ENCODE assay signal across 8 mouse cellular contexts in the genomic region with DNA sequence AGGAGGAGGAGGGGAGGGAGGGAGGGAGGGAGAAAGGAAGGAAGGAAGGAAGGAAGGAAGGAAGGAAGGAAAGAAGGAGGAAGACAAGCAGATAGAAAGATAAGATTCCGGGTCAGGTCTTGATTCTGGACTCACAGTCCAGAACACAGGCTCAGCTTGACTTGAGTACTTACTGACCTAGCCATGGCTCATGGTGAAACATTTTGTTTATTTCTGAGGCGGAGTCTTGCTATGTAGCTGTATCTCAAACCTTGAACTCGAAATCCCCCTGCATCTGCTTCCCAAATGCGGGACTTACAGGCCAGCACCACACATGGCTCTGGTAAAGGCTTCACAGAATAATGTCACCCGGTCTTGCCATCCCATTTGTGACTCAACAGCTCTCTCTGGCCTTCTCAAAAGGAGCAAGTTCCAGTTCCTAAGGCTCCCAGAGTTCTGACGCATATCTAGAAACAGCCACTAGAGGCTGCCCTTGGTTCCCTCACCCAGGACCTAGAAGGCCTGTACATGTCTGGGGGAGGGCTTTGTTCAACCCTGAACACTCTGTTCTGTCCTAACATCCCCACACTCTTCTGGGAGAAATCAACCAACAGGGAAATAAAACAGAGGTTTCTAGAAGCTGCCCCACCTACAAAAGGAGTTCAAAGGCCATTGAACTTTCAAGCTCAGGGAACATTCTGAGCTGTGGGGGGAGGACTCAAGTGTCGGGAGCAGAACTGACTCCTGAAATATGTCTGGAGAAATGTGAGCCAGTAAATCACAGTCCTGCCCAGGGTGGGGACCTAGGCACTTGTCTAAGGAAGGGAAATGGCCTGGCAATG. TPM values are rescaled to one million over a fixed set of nuclear protein-coding genes. Genes with fewer than 3 reads are reported as not detected.
DNase-seq lines count a peak whose midpoint lies in the region; ATAC-seq and TF ChIP-seq lines count a peak whose summit lies in the region.
"Had no signal": no experiment of that assay in that cellular context is flagged by ENCODE, and none has a peak within 500 bp of the region (broad histone marks: within the 10 kb centered on the region; RNA-seq: fewer than 3 reads in every experiment).

No protein-coding gene starts in this region.

- WGBS in forebrain, embryonic 11.5 days, result 52% methylated on average over 7 of the region's 7 CpGs

- intact Hi-C loops in heart, postnatal 10 days (cut with DNase I), result loop anchor here (5.0 kb wide), 1 partner anchor 213 kb away; no protein-coding TSS in a partner anchor

- ATAC-seq in forebrain, embryonic 11.5 days (replicated peaks; ENCODE audit: low FRiP score), result peak; percentile 71; the same call in 1 of the 2 replicates

- no peak overlapping the region for H3K4me3 ChIP-seq in forebrain, embryonic 11.5 days (ENCODE audit: low read depth, low read length)
- H3K4me3 ChIP-seq in layer of hippocampus, adult 2 months, result no peak overlapping the region
- H3K4me3 ChIP-seq: megakaryocyte, embryonic 14.5 days had no signal

- no peak overlapping the region for H3K4me2 ChIP-seq in forebrain, embryonic 11.5 days (ENCODE audit: low read depth, low read length, severe bottlenecking)

- no peaks in the 10 kb centered on the region for H3K36me3 ChIP-seq in forebrain, embryonic 11.5 days (ENCODE audit: control insufficient read depth, insufficient read depth, low read length)

- H3K27me3 ChIP-seq in forebrain, embryonic 11.5 days (ENCODE audit: control insufficient read depth, insufficient read depth, low read length), result no peaks in the 10 kb centered on the region
- H3K27me3 ChIP-seq: megakaryocyte, embryonic 14.5 days had no signal

- no peak overlapping the region for H3K27ac ChIP-seq in forebrain, embryonic 11.5 days (ENCODE audit: low read depth, low read length)
- no peak overlapping the region for H3K27ac ChIP-seq in layer of hippocampus, adult 2 months

- no peaks in the 10 kb centered on the region for H3K4me1 ChIP-seq in forebrain, embryonic 11.5 days (replicated peaks; ENCODE audit: control insufficient read depth, insufficient read depth, low read length)

- H3K9ac ChIP-seq in forebrain, embryonic 11.5 days (ENCODE audit: low read length), result no peak overlapping the region

- no peaks in the 10 kb centered on the region for H3K9me3 ChIP-seq in forebrain, embryonic 11.5 days (ENCODE audit: control insufficient read depth, low read length)

- peak; percentile 89 for TF ChIP-seq CTCF in layer of hippocampus, adult 2 months (conservative IDR thresholded peaks at IDR 0.05)

- DNase-seq in ES-CJ7 (ENCODE audit: low read depth, low spot score), result peak; percentile 63
- peak; percentile 85 to 92 for DNase-seq in adrenal gland, adult (ENCODE audit: inconsistent age in 2 of 2, low spot score in 1 of 2)
- no peak for DNase-seq in forebrain, embryonic 11.5 days (ENCODE audit: low spot score)
- DNase-seq in heart, postnatal 10 days, result peak; percentile 76 to 85
- DNase-seq in layer of hippocampus, adult 2 months (ENCODE audit: low spot score in 2 of 2), result peak; percentile 29 to 50
- DNase-seq in lung, postnatal 10 days, result peak; percentile 84
- peak; percentile 83 for DNase-seq in skeletal muscle tissue, adult 2 months (ENCODE audit: low read depth, low spot score)

RNA-seq across cellular contexts. Expression of a gene that starts 56.2 kb away (rescaled TPM):
- 27.7 and 31.0 TPM in 2 replicates for polyA plus RNA-seq in forebrain, embryonic 11.5 days (2014; fragmentation: Nextera tagmentation; extraction: Ambion mirVana)
- 10 to 100 TPM; 94.0 to 95.4 TPM for total RNA-seq in heart, postnatal 10 days (2021)
- total RNA-seq in layer of hippocampus, adult 2 months (2021), result 10 to 100 TPM; 66.5 to 73.6 TPM
